Mouse (Mus musculus) stomach, adult 2 months (tissue): ENCODE measurements around the gene Fstl4. TPM values are rescaled to one million over a fixed set of nuclear protein-coding genes. Genes with fewer than 3 reads are reported as not detected.

Source experiments
- polyA plus RNA-seq: library from polyadenylated mRNA; depleted of rRNA; stranded (reverse); fragments of >200 nt; gene quantifications from 2 replicates; pipeline ENCODE4 v1.2.3, GENCODE M21; 2012; rRNA removed

Fstl4 gene
- polyA plus RNA-seq, result 0.57 and 0.84 TPM in 2 replicates

DNA sequence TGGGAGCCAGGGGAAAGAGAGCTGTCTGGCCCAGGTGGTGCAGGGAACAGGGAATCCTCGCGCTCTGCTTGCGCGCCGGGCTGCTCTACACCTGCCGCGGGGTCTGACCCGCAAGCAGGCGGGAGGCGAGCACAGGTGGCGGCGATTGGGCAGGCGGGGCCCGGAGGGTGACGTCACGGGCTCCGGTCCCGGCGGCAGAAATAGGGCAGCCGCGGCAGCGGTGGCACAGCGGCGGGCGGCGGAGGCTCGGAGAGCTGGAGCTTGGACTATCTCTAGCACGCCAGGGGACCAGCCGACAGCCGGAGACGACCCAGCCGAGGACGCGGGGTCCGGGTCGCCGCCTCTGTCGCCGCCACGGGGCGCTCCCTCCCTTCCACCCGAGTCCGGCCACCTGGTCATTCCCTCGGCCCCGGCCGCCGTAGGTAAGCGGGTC lies at the start of gene Fstl4:
Fstl4 (plus strand) TSS at position 174 of the 433 bp plus-strand sequence.

